Mouse (Mus musculus): ENCODE data around the gene Pitpna.

- TF ChIP-seq POLR2A (IDR thresholded peaks at IDR 0.05; ENCODE audit: low read depth, low read length) (no peak), CTCF (IDR thresholded peaks at IDR 0.05; ENCODE audit: borderline replicate concordance, insufficient read depth, low read length) (no peak)
Observed at GRCm38 (mm10) chr11:75551321-75551720, 36.6 kb upstream of the Pitpna start.

All from embryonic fibroblast, embryonic 13.5 days (primary cell).